Mouse (Mus musculus): ENCODE data around the gene Rbm20. TPM values are rescaled to one million over a fixed set of nuclear protein-coding genes. Genes with fewer than 3 reads are reported as not detected.
A peak's percentile ranks its signal among the peaks of the same experiment; 100 is the strongest.

Gene Rbm20
- total RNA-seq, 2 experiments from 2014 or later: 0.17 TPM; not detected in 1

DNA sequence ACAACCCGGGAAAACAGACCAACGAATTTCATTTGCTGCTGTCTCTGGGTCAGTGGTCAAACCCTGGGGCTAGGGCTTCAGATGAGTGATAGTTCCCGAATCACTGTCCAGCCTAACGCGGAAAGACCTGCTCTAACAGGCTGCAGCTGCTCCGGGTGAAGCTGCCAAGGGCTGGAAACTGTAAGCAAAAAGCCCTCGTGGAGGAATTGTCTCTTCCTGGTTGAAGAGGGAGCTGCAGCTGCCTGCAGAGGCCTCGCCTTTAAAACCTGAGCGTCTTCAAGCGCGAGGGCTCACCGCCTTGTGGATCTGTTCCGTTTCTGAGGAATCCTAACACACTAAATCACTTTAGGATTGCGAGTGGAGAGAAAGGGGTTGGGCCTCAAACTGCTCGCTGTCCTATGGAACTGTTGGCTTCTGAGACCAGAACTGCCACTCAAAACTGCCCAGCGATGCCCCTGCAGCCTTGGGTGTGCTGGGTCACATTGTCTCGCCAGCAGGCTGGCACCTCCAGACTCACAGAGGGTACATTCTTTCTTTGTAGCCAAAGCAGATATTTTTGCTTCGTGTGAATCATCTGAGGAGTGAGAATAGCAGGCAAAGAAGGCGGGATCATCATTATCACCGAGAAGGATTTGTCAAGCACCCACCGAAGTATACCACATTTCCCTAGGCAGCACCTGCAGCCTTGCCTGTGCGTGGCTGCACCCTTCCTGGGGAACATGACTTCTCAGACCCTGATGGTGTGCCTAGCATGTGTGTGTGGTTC, 74.5 kb downstream of the Rbm20 start:
- ATAC-seq (replicated peaks; ENCODE audit: poor library complexity): no peak

DNA sequence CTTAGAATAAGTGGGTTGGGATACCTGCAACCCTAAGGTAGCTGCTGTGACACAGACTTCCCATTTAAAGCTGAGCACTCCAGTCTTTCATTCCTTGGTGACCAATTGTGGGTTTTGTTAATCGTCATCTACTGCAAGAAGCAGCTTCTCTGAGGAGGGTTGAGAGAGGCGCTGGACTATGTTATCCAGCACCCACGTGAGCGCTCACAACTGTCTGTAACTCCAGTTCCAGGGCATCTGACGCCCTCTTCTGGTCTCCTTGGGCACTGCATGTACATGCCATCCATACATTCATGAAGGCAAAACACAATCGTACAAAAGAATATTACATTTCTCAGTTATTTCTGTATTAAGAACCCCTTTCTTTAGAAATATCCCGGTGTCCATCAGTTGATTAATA, 75.9 kb downstream of the Rbm20 start:
- ATAC-seq (replicated peaks; ENCODE audit: poor library complexity): peak; percentile 51; the same call in 1 of the 2 replicates

DNA sequence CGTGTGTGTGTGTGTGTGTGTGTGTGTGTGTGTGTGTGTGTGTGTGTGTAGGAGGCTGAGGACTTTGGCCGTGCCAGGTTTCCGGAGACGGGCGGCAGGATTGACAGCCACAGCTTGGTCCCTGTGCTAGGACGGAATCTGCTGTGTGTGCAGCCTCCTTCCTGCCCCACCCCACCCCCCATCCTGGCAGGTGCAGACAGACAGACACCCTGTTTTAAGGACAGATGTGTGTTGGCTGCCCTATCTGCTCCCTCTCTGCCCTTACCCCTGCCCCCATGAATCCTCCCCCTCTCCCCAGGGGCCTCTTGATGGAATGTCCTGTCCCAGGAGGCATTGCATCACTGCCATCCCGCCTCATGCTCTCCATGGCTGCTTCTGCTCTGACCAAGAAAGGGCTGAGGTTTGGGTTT, 77.3 kb downstream of the Rbm20 start:
- no peak for ATAC-seq (replicated peaks; ENCODE audit: poor library complexity)

DNA sequence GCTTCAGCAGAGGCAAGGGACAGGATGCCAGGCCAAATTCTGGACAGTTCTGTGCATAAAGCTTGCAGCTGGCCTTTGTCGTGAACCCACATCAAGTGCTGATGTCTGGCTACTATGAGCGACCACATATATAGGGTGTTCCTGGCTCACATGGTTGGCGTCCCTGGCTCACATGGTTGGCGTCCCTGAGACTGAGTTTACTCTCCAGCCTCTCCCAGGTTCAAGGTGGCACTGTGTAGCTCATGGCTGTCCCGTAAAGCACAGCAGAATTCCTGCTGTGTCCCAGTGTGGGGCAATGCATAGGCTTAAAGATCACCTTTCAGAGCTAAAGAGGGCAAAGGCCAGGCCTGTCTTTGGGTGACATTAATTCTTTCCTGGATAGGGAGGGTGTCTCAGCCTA, 78.2 kb downstream of the Rbm20 start:
- no peak for ATAC-seq (replicated peaks; ENCODE audit: poor library complexity)

DNA sequence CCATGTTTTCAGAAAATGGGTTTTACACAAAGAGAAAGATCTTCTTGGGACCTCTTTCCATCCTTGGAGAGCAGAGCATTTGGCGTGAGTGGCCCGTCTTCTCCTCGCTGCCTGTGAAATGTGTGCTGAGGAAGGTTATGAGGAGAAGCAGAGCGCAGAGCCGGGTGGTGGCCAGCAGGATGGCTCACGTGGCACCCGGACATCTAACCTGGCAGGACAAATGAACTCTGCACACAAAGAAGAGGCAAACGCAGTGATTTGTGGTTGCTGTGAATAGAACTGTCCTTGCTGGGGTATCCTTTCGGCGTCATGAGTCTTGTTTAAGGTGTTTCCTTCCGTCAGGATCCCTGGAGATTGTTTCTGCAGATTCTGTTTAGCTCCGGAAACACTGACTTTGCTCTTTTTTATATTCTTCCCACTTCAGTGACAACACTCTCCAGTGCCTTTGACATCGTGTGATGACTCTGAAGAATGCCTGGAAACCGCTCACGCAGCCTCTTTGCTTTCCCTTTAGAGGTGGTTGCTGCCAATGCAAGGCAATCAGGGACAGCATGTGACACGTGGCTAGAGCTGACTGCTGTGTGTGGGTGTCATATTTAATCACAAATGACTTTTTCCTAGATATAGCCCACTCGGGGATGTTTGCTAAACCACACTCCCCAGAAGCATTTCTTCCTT, 80.5 kb downstream of the Rbm20 start:
- no peak for ATAC-seq (replicated peaks; ENCODE audit: poor library complexity)

DNA sequence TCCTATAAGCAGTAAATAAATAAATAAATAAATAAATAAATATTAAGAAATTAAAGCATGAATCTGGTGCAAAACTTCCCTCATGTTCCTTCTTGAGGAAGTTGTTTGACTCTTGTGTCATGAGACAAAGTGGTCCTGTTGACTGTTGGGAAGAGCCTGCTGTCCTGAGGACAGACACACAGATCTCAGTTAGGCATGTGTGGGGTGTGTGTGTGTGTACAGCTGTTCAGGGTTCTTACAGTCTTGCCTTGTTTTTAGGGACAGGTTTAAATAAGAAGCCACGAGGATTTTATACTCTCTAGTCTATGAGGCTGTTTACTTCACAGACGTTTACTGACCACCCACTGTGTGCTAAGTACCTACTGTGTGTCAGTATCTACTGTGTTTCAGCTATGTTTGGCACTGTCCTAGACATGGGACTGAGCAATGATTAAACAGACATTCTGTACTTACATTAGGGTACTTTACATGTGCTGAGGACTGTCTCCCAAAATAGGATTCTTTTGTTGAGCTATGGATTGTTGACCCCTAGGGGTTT, 81.8 kb downstream of the Rbm20 start:
- ATAC-seq (replicated peaks; ENCODE audit: poor library complexity): no peak

DNA sequence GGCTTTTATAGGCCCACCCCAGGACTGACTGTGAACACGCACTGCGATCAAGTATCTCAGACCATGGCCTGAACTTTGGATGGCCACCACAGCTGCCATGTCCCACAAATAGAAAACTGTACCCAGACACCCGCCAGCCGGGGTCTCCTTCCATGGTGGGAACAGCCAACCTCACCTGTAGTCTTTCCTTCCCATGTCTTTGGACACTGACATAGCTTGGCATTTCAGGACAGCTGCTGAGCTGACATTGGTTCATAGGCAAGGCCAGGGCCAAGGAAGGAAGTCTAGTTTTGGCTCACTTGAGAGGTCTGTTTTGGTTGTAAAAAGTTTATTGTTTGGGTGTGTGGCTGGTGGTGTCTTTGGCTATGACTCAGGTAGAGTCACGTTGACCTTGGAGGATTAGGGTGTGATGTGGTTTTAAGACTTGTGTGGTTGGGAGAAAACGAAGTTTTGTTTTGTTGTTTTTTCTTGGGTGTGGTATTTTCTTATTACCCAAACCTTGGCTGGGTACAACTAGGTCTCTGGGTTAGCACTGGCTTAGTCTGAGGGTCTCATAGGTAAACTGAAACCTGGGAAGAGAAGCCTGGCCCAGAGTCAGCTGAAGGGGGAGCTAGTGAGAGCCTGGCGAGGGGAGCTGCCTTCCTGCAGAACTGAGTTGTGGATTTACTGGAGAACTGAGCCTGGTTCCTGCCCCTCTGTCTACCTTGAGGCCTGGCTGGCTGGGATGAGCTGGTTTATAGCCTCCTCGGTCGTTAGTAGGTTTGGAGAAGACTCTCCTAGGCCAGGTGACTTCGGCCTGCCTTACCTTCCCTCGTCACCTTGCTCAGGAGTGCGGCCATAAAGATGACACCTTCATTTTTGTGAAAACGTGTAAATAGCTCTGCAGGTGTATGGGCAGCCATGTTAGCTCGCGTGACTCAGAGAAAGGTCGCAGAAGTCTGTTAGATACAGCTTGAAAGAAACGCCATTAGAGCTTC, 83.3 kb downstream of the Rbm20 start:
- ATAC-seq (replicated peaks; ENCODE audit: poor library complexity): no peak; the same call in 1 of the 2 replicates

DNA sequence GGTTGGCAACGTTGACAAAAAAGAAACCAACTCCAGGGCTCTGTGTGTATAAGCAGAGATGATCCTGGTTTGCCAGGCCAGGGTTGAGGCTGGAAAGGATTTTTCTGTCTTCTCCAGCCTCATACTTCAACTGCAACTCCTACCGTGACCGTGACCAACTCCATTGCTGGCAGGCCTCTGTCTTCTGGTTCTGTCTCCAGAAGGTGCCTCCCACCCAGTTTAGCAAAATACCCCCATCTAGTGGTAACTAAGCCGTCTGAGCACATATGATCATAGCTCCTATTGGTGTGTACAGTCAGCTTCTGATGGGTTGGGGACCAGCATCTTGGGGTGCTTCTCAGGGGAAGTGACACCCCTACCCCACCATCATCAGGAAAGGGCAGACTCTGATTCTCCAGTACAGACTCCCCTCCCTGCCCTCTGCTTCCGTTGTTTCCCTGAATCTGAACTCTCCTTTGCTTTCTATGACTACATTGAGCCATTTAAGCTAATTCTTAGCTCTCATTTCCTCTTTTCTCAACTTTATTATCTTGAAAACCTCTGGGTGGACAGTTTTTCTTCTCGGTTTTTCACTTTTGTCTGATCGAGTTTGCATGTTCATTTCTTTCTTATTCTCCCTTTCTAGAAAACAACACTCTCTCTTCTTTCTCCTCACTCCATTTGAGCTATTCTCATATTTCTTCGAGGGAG, 85.8 kb downstream of the Rbm20 start:
- ATAC-seq (replicated peaks; ENCODE audit: poor library complexity): peak; percentile 96

DNA sequence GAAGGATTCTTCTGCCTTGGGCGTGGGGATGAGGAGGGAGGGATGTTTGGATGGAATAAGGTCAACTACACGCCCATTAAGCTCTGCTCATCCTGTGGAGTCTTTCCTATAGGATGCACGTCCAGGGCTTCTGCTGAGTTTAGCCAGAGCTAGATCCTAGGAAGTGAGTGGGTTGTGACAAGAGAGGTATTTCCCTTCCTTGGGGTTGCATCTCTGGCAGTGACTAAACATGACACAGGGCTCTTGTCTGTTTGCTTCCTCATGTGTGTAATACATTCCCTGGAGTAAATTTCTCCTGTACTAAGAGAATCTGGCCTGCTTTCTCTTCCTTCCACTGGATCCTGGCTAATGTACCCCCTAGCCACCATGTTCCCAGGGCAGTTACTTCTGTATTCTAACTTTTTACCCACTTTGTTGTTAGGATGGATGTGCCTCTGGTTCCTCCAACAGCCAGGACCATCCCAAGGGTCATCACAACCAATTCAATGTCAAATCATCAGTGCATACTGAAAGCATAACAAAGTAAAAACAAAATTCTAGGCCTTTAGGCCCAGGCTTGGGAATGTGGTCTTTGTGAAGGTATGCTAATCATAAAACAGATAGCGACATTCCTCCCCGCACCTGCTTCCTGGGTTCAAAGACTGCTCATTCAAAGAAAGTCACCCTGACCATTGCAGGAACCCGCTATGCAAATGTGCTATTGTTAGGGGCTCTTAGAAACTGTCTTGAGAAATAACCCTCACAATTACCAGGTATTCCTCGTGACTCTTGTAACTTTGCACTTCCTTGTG, 87.8 kb downstream of the Rbm20 start:
- no peak for ATAC-seq (replicated peaks; ENCODE audit: poor library complexity)

DNA sequence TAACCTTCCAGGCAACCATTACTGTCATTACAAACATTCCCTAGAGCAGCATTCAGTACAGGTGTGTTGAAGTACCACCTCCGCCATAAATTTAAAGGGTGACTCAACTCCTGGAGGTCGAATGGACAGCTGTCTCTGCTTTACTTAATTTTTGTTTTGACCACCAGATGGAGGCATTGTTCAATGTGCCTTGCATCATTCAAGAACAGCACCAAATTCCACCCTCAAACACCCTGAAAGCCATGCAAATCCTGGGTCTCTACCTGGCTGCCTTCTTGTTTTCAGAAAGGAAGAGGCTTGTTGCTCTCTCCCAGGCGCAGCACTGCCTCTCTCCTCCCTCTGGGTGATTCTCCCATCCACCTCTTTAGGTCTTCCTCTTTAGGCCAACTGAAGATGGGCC, 91.4 kb downstream of the Rbm20 start:
- peak; percentile 92 for ATAC-seq (replicated peaks; ENCODE audit: poor library complexity)

DNA sequence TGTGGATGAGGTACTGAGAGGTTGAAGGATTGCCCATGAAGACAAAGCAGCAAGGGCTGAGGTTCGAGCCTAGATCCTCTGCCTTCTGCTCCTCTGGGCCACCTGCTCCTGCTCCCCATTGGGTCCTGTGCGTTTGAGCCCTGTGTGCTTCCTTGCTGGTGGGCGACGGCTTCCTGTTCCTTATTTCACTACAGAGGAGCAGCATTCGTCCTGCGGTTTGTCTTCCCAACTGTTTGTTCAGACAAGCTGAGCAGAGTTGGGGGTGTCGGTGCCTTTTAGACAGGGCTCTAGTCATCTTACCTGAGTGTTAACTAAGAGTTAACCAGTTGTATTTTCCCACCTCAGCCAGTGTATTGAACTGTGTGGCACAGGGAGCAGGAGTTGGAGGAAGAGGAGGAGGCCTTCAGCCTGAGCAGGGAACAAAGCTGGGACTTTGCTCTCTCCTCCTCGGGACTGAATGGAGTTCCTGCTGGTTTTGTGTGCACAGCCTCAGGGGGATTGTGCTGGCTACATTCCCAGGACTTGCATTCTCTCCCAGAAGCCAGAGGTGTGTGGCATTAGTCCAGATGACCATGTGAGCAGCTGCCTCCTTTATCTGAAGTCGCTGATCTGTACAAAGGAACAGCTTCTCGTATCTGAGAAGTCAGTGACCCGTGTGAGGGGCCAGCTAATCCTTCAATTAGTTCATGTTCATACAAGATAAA, 97.0 kb downstream of the Rbm20 start:
- ATAC-seq (replicated peaks; ENCODE audit: poor library complexity): peak; percentile 81

DNA sequence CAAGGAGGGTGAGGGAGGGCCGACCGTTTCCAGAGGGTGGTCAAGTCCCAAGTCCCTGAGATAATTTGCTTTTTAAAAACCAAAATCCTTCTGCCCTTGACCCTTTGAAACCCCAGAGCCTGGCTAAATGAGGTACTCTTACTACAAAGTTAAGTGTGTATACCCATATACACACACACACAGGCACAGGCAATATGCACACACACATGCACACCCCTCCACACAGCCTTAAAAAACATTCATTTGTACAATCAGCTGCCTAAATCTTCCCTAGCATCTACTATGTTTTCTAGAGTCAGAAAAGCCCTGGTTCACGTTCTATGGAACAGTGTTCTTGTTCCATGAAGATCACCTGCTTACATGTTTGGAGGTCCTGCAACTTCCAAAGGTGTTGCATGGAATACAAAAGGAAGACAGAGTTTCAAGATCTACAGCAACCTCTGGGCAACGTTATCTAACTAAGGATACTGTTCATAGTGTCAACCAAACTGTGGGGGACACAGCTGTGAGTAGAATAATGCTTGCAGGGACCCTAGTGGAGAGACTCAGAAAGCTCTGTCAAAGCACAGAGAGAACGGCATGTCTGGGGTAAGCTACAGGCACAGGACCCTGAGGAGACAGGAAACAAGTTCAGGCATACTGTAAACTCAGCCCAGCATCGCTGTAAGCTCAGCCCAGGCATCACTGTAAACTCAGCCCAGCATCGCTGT, 97.7 kb downstream of the Rbm20 start:
- peak; percentile 7 for ATAC-seq (replicated peaks; ENCODE audit: poor library complexity)

DNA sequence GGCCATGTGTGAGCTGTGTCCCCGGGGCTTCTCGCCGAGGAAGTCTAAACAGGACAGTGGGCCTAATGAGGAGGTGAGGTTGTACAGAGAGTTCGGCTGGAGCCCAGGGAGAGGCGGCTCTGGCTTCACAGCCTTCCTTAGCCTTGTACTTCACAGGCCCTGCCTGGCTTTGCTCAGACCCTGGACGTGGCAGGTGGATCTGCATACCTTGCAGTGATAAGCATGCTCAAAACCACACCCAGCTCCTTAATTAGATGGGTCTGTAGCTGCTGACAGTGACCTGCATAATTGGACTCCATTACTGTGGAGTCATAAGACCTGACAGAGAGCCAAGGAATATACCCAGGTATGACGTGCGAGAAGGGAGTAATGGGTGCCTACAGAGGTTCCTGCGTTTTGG, 102.3 kb downstream of the Rbm20 start:
- no peak for ATAC-seq (replicated peaks; ENCODE audit: poor library complexity)

DNA sequence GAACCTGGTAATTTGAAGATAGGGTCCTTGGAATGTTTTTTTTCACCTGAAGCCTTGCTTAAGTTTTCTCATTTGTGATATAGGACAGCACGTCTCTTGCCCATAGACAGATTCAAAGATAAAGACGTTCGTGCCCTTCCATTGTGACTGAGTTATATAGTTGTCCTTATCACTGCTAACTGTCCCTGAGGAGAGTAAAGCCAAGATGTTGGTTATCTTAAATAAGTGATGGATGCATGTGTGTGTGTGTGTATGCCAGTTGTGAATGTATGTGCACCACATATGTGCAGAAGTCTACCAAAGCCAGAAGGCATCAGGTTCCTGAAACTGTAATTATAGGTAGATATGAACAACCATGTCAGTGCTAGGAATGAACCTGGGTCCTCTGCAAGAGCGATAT, 102.7 kb downstream of the Rbm20 start:
- no peak for ATAC-seq (replicated peaks; ENCODE audit: poor library complexity)

DNA sequence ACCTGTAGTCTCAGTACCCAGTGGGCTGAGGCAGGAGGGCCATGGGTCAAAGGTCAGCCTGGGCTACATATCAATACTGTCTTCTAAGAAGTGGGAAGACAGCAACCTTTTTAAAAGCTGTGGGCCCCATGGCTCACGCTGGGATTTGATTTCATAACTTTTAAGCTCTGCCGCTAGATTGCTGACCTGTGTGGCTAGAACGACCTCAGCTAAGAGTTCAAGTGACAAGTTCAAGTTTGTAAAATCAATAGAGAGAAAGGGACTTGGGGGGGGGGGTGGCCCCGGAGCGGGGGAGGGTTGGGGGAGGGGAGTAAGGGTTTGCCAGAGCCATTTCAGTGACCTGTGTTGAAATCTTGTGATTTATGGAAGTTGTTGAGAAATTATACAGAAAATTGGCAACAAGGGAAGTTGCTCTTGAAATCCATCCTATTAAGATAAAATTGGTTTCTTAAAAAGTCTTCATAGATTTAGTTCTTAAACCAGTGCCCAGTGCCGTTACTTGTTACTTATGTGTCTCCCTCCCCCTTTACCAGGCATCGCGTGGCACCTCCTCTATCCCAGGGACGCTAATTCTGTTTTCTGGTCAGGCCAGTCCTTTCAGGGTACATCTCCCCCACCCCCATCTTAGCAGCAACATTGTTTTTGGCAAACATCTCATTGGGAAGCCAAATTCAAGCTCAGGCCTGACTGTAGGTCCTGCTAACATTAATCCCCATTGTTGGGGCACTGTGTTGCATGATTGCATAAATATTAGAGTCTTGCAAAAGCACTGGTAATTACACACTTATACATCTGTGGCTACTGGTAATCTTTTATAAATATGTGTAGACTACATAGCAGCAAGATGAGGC, 103.9 kb downstream of the Rbm20 start:
- ATAC-seq (replicated peaks; ENCODE audit: poor library complexity): peak; percentile 42

DNA sequence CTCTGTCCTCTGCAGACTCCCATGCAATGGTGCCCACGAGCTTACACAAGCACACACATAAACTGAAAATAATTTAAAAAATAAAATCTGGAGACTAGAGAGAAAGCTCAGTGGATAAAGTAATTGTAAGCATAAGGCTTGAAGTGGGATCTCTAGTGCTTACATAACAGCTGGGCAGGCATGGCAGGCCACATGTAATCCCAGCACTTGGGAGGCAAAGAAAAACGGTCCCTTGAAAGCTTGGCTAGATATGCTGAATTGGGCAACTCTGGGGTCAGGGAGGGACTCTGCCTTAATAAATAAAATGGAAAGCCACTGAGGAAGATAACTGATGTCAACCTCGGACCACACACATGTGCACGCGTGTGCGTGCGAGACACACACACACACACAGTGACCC, 104.7 kb downstream of the Rbm20 start:
- peak; percentile 45 for ATAC-seq (replicated peaks; ENCODE audit: poor library complexity)

DNA sequence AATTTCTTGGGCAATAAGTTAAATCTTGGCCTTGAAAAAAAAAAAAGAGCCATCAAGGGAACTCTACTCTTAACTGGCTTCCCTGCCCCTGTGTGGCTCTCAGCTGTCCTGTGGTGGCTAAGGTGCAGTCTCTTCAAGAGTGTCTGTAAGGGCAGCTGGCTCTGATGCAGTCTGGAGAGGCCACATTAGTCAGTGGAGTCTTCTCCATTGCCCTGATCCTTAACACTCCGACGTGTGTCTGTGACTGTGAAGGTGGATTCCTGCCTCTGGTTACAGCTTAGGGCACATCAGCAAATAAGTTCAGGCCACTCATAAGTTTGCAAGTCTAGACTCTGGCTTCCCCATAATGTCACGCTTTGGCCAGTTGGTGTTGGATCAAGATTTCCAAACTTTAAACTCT, 108.2 kb downstream of the Rbm20 start:
- no peak for ATAC-seq (replicated peaks; ENCODE audit: poor library complexity)

DNA sequence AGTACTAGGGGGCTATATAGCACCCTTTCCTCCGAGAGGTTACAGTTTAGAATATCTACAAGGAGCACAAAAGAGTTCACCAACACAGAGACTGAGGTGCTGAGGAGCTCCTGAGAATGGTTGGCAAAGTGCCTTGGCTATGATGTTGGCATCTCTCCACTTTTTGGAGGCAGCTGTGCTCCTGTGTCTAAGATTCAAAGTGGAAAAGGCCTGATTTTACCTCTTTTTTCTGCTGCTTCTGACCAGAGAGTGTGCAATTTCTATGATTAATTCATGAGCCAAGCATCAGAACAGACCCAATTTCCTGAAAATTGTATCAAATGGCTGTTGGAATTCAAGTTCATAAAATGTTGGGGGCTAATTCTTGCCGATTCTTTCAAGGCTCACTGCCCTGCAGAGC, 109.1 kb downstream of the Rbm20 start:
- ATAC-seq (replicated peaks; ENCODE audit: poor library complexity): no peak
